Mouse (Mus musculus): ENCODE data around the gene Grik4. TPM values are rescaled to one million over a fixed set of nuclear protein-coding genes. Genes with fewer than 3 reads are reported as not detected.

The Grik4 gene
- polyA plus RNA-seq, 2 experiments = 0.19 to 0.38 TPM

DNA sequence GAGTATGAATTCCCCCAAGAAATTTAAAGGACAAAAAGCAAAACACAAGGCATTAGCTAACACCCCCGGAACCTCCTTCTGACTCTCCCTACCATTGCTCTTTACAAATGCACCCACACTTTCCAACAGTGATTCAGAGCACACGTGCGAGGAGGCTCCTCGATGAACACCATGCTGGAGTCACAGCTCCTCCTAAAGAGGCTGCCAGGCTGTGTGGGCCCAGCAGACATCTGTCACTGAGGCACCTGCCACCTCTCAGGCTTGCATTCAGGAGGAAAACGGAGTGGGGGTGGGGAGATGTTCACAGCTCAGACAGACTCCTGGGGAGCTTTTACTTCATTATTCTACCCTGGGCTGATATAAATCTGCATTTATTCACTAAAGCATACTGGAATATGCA, 301.5 kb downstream of the Grik4 start:
- 36% methylated on average over 5 of the region's 5 CpGs for WGBS (ENCODE audit: insufficient replicate concordance)
- Histone ChIP-seq H3K4me1 (replicated peaks; ENCODE audit: control insufficient read depth in 2 of 2, insufficient read depth in 2 of 2, low read length in 1 of 2) (no peaks in the 10 kb centered on the region), H3K36me3 (replicated peaks; ENCODE audit: control insufficient read depth, insufficient read depth, low read depth) (no peaks in the 10 kb centered on the region), H3K27me3 (ENCODE audit: control insufficient read depth, insufficient read depth, low read length) (no peaks in the 10 kb centered on the region), H3K4me3 (ENCODE audit: insufficient read depth in 1 of 2, low read depth in 2 of 2, low read length in 2 of 2) (no peak overlapping the region), H3K27ac (no peak overlapping the region), H3K4me2 (ENCODE audit: low read depth) (no peak overlapping the region), H3K9ac (replicated peaks) (no peak overlapping the region), H3K9me3 (ENCODE audit: control insufficient read depth, low read length) (no peaks in the 10 kb centered on the region)
- no peak for DNase-seq (ENCODE audit: low read depth in 3 of 3, low spot score in 3 of 3)
- TF ChIP-seq CTCF (IDR thresholded peaks at IDR 0.05; ENCODE audit: low read depth) (no peak), EP300 (IDR thresholded peaks at IDR 0.05; ENCODE audit: low read depth) (no peak)
- no peak for ATAC-seq (ENCODE audit: insufficient read depth)

DNA sequence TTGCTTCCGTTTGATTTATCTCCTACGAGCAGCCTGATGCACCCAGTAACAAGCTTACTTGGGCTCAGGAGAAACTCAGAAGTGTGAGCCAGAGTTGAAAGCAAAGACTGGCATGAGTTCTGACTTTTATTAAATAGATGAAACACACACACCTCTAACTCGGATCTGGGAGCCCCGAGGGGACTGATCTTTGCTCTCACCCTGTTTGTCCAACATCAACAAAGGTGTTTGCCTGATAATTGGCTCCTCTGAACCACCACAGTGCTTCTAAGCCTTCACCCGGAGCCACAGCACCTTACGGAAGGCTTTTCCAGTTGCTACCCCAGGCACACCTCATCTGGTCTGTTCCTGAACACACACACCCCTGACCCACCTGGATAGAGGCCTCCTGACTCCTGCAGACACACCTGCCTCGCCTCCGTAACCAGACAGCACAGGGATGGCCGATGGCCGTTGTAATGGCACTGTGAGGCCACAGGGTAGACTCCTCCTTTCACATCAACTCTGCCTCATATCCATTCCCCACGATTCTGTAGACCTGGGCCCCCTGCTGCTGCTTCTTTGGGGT, 302.7 kb downstream of the Grik4 start:
- Histone ChIP-seq H3K4me2 (ENCODE audit: low read depth) (no peak overlapping the region), H3K9ac (replicated peaks) (no peak overlapping the region), H3K27ac (no peak overlapping the region), H3K36me3 (replicated peaks; ENCODE audit: control insufficient read depth, insufficient read depth, low read depth) (no peaks in the 10 kb centered on the region), H3K4me1 (replicated peaks; ENCODE audit: control insufficient read depth in 2 of 2, insufficient read depth in 2 of 2, low read length in 1 of 2) (no peaks in the 10 kb centered on the region; a peak in 1 of 4 replicates), H3K4me3 (ENCODE audit: insufficient read depth in 1 of 2, low read depth in 2 of 2, low read length in 2 of 2) (no peak overlapping the region), H3K9me3 (ENCODE audit: control insufficient read depth, low read length) (no peaks in the 10 kb centered on the region), H3K27me3 (ENCODE audit: control insufficient read depth, insufficient read depth, low read length) (no peaks in the 10 kb centered on the region)
- WGBS (ENCODE audit: insufficient replicate concordance) = 54% methylated on average over 11 of the region's 11 CpGs
- TF ChIP-seq EP300 (IDR thresholded peaks at IDR 0.05; ENCODE audit: low read depth) (no peak), CTCF (IDR thresholded peaks at IDR 0.05; ENCODE audit: low read depth) (no peak)
- DNase-seq (ENCODE audit: low read depth in 3 of 3, low spot score in 3 of 3) (no peak), ATAC-seq (ENCODE audit: insufficient read depth) (no peak; the same call in 1 of the 2 replicates)

DNA sequence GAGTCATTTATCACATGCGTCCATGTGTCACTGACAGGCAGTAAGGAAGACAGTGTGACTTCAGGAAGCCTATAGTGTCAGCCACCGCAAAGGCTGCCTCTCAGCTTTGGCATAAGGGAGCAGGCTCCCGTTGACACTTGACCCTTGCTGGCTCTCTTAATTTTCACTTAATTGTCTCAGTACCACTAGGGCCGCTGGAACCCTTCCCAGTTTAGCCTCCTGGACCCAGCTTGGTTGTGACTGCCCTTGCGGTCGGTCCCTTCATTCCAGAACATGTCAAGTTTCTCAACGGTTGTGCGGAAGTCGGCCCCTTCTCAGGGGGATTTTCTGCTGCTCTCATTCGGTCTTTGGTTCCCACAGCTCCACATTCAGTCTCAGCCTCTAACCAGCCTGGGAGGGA, 307.8 kb downstream of the Grik4 start:
- no peak overlapping the region for H3K4me2 ChIP-seq (ENCODE audit: low read depth)
- no peak overlapping the region for H3K27ac ChIP-seq
- no peaks in the 10 kb centered on the region for H3K36me3 ChIP-seq (replicated peaks; ENCODE audit: control insufficient read depth, insufficient read depth, low read depth)
- no peak for DNase-seq (ENCODE audit: low read depth in 3 of 3, low spot score in 3 of 3)
- no peak overlapping the region for H3K4me3 ChIP-seq (ENCODE audit: insufficient read depth in 1 of 2, low read depth in 2 of 2, low read length in 2 of 2)
- TF ChIP-seq CTCF (IDR thresholded peaks at IDR 0.05; ENCODE audit: low read depth) = no peak
- no peak for TF ChIP-seq EP300 (IDR thresholded peaks at IDR 0.05; ENCODE audit: low read depth)
- no peaks in the 10 kb centered on the region for H3K9me3 ChIP-seq (ENCODE audit: control insufficient read depth, low read length)
- H3K4me1 ChIP-seq (replicated peaks; ENCODE audit: control insufficient read depth in 2 of 2, insufficient read depth in 2 of 2, low read length in 1 of 2) = no peaks in the 10 kb centered on the region; a peak in 1 of 4 replicates
- no peaks in the 10 kb centered on the region for H3K27me3 ChIP-seq (ENCODE audit: control insufficient read depth, insufficient read depth, low read length)
- no peak for ATAC-seq (ENCODE audit: insufficient read depth)
- 52% methylated on average over 10 of the region's 10 CpGs for WGBS (ENCODE audit: insufficient replicate concordance)
- H3K9ac ChIP-seq (replicated peaks) = no peak overlapping the region

DNA sequence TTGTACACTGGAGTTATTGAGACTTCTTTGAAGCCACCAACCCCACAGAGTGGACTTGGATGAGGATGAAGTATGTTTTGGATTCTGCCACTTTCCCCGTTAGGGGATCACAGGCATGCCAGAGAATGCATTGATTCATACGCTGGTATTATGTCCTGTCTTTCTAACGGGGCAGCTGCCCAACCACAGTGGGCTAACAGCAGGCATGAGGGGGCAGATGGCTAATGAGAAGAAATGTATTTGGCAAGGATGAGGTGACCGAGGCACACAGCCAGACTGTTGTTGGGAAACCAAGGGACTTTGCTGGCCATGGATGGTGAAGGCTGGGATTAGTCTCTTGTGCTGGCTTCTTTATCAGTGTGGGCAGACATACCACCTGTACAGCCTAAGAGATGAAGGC, 312.8 kb downstream of the Grik4 start:
- Histone ChIP-seq H3K9ac (replicated peaks) (no peak overlapping the region), H3K36me3 (replicated peaks; ENCODE audit: control insufficient read depth, insufficient read depth, low read depth) (no peaks in the 10 kb centered on the region), H3K27me3 (ENCODE audit: control insufficient read depth, insufficient read depth, low read length) (no peaks in the 10 kb centered on the region), H3K27ac (no peak overlapping the region), H3K4me3 (ENCODE audit: insufficient read depth in 1 of 2, low read depth in 2 of 2, low read length in 2 of 2) (no peak overlapping the region), H3K4me2 (ENCODE audit: low read depth) (no peak overlapping the region), H3K9me3 (ENCODE audit: control insufficient read depth, low read length) (no peaks in the 10 kb centered on the region), H3K4me1 (replicated peaks; ENCODE audit: control insufficient read depth in 2 of 2, insufficient read depth in 2 of 2, low read length in 1 of 2) (no peaks in the 10 kb centered on the region)
- 68% methylated on average over 4 of the region's 4 CpGs for WGBS (ENCODE audit: insufficient replicate concordance)
- DNase-seq (ENCODE audit: low read depth in 3 of 3, low spot score in 3 of 3) = no peak
- no peak for ATAC-seq (ENCODE audit: insufficient read depth)
- TF ChIP-seq EP300 (IDR thresholded peaks at IDR 0.05; ENCODE audit: low read depth) (no peak), CTCF (IDR thresholded peaks at IDR 0.05; ENCODE audit: low read depth) (no peak)

DNA sequence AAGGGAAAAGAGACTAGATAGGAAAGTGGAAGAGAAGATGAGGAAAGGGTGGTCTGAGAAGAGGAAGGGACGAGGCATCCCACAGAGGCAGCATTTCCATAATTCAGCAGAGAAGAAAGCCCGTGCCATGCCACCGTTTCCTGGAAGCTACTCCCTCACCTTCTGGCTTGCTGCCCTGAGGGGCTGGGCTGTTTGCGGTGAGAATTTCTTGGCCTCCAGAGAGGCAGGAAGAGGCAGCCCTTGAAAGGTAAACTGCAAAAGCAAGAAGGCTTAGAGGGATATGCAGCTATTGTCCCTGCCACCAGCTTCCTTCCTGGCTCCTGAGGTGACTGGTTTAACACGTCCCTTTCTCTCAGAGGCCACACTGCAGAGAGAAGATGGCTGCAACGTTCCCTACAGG, 316.7 kb downstream of the Grik4 start:
- no peak for ATAC-seq (ENCODE audit: insufficient read depth)
- WGBS (ENCODE audit: insufficient replicate concordance) = 5% methylated on average over 6 of the region's 6 CpGs
- Histone ChIP-seq H3K9ac (replicated peaks) (no peak overlapping the region), H3K4me1 (replicated peaks; ENCODE audit: control insufficient read depth in 2 of 2, insufficient read depth in 2 of 2, low read length in 1 of 2) (no peaks in the 10 kb centered on the region), H3K9me3 (ENCODE audit: control insufficient read depth, low read length) (no peaks in the 10 kb centered on the region), H3K27me3 (ENCODE audit: control insufficient read depth, insufficient read depth, low read length) (no peaks in the 10 kb centered on the region), H3K36me3 (replicated peaks; ENCODE audit: control insufficient read depth, insufficient read depth, low read depth) (no peaks in the 10 kb centered on the region), H3K4me2 (ENCODE audit: low read depth) (no peak overlapping the region), H3K27ac (no peak overlapping the region), H3K4me3 (ENCODE audit: insufficient read depth in 1 of 2, low read depth in 2 of 2, low read length in 2 of 2) (no peak overlapping the region)
- TF ChIP-seq CTCF (IDR thresholded peaks at IDR 0.05; ENCODE audit: low read depth) (no peak), EP300 (IDR thresholded peaks at IDR 0.05; ENCODE audit: low read depth) (no peak)
- DNase-seq (ENCODE audit: low read depth in 3 of 3, low spot score in 3 of 3) = no peak

Measured in liver, embryonic 14.5 days (tissue).